Mouse (Mus musculus) urinary bladder, postnatal 10 days (tissue): ENCODE results near the gene Dtl.

ENCODE experiments used
- DNase-seq: peaks from one replicate; pipeline ENCODE4 v3.0.0; 2022; ENCODE audit warnings: low spot score

Gene Dtl

DNA sequence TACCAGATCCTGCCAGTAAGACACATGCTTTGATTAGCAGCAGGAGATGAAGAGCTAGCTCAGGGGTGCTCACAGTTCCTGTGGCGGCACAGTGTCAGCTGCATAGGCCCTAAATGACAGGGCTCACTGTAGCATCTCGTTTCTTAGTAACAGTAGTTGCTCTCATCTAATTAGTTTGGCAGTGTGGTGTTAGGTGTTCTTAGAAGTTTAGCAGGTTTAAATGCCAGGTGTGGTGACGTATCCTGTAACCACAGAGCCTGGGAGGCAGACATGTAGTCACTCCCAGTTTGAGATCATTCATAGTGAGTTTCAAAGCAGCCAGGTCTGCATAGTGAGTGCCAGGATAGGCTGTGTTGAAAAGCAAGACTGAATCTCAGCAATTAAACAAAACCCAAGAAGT is 4.2 kb upstream of the Dtl start:
- no peak for DNase-seq

DNA sequence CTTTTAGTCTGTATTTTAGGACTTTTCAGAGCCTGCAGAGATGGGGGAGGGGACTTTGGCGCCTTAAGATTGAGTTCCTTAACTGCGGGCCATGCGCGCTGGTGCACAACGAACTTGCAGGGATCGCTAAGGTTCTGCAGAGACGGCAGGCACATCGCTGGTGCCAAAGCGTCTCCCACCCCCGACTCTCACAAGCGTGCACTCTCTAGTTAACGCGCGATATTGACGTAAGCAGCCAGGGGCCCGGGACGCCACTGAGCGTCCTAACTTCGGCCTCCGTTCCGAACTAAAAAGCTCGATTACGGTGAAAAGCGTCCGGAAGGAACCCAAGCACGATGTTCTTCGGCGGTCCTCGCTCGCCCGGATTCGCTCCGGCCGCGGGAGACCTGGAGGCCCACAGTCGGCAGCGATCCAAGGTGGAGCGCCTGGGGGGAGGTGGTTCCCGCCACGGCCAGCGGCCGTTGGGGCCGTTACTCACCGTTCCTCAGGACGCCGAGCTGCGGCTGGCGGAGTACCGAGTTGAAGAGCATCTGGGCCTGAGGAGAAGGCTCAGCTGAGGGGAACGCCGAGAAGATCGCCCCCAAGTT is 380 bp downstream of the Dtl start:
- no peak for DNase-seq

DNA sequence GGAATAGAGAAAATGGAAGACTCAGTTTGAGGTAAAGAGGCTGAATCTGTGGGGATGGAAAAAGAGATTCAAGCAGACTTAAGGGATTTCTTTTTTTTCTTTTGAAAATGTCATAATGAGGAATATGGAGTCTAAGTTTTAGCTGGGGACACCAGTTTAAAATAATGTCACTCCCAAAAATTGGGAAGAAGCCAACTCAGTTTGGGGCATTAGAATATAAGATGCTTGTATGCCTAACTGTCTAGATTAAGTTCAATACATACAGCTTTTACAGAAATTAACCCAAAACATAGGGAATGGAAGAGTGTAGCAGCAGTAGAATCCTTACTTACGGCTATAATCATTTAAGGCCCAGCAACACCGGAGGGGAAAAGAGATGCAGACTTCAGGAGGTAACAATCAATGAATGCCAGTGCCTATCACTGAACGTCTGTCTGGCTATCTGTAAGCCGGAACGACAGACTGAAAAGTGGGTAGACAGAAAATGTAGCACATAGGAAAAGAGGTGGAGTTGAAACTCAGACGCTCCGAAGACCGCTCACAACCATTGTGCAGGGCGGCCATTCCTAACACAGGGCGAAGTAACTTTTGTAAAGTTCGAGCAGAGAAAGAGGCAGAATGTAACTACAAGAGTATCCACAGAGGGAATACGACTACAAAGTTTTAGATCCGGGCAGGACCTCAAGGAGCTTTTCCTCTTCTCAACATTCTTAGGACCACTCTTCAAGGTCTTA is 1.3 kb downstream of the Dtl start:
- no peak for DNase-seq

DNA sequence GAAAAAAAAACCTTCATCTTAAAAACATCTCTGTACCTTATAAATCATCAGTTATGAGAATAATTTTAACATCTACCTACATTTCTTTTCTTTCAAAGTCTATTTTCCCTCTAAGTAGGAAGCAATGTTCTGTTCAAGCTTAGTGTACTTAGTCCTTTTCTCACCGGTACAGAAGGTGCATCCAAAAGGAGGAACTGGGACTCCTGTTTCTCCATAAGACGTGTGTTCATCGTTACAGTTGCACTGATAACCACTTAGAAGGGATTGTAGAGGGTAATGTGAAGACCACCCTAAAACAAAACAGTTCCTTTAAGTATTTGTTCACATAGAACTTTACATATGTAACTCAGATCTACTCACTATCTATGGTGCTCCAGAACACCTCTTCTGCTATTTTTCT is 4.9 kb downstream of the Dtl start:
- no peak for DNase-seq

DNA sequence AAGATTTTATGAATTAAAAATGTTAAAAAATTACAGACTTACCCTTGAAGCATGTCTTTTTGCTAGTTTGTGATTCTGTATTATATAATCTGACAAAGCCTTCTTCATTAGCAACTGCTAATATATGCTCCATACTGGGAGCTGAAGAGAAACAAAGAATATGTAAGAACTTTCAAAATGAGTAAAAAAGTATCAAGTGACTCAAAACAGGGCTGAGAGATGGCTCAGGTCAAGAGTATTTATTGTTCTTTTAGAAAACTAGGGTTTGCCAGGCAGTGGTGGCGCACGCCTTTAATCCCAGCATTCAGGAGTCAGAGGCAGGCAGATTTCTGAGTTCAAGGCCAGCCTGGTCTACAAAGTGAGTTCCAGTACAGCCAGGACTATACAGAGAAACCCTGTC is 5.7 kb downstream of the Dtl start:
- no peak for DNase-seq

DNA sequence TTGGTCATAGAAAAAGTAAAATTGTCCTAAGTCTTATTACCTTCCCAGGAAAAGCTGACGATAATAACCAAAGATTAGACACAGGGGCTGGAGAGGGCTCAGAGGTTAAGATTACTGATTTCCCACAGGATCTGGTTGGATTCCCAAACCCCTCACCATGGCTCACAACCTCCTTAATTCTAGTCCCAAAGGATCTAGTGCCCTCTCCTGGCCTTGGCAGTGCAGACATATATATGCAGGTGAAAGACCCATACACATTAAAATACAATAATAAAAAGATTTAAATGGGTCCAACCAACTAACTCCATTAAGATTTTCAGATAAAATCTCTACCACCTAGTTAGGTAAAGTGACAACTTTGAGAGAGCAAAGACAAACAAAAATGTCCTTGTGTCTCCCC is 7.5 kb downstream of the Dtl start:
- DNase-seq, result no peak

DNA sequence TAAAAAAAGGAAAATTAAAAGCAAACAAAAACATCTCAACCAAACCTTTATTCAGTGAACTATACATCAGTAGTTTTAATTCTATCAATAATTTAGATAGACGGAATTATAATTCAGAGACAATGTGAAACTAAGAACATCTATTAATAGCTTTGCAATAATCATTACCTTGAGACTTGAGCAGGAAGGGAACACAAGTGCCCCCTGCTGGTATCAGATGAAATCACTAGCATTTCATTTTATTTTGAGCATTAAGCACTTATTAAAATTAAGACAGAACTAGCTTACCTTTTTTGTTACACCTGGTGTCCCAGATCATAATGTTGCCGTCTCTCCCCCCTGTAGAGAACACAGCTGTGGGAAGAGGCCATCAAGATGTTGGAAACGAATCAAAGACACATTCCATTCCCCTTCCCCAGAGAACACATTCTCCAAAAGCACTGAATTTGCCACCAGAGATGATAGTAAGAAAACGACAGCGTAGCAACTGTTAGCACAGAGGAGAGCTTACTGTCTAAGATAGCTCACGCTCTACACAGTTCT is 12.4 kb downstream of the Dtl start:
- no peak for DNase-seq

DNA sequence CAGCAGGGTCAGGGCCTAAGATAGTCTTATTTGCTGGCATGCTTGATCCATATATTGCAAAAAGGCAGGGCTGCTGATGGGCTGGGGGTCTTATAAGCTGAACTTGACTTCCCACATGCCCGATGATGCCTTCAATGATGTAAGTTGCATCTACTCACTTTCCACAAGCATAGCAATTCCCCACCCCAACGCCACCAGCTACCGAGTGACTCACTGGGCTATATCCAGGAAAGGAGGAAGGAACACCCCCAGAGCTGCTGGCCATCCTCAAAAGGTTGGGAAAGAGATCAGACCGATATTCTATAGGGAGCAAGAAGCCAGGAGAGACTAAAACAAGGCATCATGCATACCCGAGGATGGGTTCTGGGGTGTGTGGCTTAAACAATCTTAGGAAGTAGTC is 15.6 kb downstream of the Dtl start:
- DNase-seq, result no peak

DNA sequence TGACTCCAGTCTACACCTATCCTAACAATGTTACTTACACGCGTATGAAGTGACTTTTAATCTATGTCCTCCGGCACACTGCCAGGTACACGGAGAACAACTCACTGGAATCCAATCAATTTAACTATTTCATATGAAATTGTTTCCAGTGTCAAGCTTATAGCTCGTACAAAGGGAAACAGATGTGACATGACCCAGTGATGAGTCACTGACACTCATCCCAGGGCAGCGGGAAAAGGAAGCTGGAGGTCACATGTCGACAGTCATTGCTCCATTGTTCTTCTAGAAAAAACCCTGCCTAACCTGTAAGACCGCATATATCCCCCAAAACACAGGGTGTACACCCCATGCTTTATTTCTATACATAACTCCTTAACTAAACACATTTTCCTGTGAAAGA is 18.2 kb downstream of the Dtl start:
- no peak for DNase-seq

DNA sequence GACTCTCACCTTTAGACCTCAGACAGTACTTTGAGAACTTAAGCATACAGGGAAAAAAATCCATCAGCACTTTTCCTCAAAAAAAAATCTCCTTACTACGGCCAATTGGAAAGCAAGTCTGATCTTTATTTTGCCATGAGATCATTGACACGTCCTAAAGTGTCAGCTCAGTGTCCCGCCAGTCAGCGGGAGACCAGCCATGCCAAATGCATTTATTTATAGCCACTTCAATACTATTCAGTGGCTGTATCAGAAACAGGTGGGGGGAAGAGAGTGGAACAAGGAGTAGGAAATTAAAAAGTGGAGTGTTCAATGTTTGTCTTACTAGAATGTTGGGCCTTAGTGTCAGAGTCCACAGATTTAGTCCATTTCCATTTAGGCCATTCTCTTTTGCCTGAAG is 24.6 kb downstream of the Dtl start:
- DNase-seq, result no peak

DNA sequence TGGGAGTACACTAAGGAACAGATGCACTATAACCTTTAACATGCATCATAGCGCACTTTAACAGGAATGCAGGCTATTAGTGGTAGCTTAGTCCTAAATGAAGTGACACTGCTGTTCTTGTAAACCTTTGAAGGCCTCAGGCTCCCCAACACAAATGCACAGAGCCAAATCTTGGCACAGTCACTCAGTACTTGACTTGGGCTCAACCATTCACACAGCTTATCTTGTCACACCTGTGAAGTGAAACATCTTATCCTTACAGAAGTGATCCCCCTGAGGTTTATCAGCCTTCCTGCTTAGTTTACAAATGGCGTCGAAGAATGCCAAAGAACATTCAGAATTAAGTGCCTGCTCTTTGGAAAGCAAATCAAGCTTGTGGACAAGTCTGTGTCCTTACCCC is 31.6 kb downstream of the Dtl start:
- no peak for DNase-seq

DNA sequence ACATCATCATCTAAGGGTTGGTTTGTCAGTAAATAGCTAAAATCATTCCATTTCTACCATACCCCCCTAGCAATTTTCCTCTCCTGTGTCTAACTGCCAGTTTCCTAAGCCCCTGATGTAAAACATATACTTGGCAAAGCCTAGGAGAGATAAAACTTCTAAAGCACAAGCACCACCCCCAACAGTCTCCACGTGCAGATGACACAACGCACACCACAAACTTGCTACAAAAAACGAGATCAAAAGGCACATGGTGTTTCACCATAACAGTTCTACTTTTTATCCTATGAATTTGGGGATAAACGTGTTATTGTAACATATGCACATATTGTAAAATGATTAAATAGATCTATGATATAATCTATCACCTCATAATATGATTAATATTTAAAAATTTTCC is 33.7 kb downstream of the Dtl start:
- DNase-seq, result no peak

DNA sequence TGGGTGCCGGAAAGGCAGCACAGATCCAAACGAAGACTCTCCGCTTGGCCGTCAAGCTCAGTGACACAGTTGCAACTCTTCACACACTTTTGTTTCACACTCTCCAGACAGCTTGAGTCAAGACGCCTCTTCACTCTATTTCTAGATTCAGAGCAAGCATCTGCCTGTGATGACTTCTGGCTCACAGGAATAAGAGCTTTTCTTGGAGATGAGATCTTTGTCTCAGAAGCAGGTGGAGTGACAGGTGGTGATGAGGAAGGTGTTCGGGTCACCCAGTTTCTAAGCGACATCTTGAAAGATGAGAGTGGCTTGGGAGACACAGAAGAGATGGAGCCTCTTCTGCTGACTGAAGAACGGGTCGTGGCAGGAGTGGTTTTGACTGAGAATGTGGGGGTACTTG is 34.3 kb downstream of the Dtl start:
- DNase-seq, result no peak

DNA sequence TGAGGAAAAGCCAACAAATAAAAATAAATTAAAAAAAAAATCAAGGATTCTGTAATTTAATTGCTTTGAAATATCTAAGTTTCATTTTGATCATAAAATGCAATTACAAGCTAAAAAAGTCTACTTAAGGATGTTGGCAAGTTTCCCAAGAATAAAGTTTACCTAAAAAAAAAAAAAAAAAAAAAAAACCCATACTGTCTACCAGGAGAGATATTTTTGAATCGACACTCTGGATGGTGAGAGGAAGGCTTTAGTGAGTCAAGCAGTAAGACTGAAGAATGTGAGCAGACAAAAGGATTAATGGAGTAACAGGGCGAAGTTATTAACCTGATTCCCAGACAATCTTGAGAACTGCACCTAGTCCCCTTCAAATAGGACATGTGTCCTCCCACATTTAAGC is 35.0 kb downstream of the Dtl start:
- no peak for DNase-seq

DNA sequence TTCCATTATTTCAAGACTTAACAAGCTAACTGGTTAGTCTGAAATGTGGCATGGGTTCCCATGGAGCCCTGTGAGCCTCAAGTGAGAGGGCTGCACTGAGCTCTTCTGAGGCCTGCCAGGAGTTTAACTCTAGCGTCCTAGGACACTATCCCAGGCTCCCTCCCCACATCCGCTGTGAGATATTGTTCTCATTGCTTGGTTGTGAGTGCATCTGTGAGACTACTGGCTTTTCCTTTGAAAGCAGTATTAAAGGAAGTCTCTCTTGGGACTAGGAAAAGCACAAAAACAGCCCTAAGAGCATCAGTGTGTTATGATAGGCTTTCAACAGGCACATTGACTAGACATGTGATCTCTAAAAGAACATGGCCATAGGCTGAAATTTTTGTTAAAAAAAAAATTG is 40.4 kb downstream of the Dtl start:
- DNase-seq, result no peak

DNA sequence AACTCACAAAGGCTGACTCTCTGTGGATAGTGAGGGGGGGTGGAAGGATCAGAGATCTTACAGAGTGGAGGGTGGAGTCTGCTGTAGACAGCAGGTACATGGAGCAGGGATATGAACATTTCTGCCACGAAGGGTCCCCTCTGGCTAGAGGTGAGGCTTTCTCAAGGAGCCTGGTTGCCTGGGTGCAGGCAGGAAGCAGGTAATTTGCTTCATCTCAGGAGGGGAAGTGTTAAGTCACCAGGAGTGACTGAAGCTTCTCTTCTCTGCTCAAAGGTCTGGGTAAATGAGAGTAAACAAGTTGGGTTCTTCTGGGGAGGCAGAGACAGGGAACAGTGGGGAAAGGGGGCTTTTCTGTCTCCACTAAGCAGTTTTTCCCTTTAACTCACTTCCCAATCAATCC is 44.3 kb downstream of the Dtl start:
- no peak for DNase-seq

DNA sequence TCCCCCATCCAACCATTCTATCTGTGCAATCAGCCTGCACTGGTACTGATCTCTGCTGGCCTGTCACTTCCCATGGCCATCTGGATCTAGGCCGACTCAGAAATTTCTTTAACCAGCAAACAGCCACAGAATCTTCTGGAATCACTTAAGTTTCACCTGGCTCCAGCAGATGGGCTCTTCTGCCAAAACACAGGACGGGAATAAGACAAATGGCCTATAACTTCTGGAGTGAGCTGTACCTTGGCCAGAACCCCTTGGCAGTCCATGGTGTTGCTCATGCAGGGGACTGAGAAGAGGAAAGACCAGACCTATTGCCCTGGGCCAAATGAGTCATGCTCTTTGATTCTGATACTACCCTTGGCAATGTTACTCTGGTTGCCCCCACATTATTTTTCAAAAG is 45.9 kb downstream of the Dtl start:
- no peak for DNase-seq

DNA sequence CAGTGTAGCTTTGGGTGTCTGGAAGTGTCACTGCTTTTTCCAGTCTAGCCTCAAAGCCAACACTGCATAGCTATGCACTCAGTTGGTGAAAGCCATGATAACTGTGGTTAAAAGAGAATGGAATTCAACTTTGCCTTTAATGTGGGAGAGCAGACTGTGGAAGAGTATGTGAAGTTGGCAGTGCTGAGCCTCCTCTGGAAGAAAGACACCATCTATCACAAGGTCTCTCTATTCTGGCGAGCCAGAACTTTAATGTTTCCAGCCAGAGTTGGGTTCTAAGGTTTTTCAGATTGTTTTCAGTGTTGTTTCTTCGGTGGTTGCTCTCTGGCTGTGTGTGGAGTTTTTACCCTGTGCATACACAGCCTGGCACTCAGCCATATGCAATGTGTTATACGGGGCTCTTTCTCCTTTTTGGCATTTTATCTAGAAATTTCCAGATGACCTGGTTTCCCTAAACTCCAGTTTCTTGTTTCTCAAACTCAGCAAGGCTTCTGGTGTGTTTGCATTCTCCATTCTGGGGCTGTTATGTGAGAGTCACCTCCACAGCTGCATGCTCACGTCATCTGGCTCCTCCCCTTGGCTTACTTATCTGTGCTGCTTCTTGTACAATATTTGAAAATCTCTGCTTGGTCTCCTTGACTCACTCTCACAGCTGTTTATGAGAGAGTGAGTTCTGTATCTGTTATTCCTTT is 47.3 kb downstream of the Dtl start:
- DNase-seq, result no peak

DNA sequence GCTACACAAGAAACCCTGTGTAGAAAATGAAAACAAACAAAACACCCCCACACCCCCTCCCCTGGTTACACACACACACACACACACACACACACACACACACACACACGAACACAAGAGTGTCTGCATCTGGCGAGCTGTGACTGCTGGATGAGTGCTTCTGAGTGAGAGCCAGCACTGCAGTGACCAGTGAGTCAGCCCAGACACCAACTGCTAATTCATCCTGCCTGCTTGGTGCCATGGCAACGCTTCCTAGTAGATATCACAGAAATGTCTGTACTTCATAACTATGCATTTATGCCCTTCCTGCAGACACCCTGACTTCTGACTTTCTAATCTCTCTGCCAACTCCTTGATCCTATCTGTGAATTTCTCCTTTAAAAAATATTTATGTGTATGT is 48.3 kb downstream of the Dtl start:
- DNase-seq, result no peak

DNA sequence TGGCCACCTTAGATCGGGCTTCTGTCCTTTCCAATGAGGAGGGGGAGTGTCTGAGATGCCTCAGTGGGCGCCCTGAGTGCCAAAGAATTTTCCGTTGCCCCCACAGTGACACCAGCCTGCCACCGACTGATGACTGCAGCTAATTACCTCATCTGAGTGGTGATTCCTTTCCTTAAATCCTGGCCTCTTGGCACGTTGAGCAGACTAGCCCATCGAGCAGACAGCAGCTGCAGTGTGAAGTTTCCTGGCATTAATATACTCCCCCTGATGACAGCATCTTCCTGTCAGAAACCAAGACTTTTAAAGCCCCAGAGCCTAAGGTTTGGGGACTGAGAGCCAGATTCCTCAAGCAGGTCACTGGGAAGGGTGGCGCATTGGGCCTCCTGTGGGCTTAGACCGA is 53.9 kb downstream of the Dtl start:
- no peak for DNase-seq

DNA sequence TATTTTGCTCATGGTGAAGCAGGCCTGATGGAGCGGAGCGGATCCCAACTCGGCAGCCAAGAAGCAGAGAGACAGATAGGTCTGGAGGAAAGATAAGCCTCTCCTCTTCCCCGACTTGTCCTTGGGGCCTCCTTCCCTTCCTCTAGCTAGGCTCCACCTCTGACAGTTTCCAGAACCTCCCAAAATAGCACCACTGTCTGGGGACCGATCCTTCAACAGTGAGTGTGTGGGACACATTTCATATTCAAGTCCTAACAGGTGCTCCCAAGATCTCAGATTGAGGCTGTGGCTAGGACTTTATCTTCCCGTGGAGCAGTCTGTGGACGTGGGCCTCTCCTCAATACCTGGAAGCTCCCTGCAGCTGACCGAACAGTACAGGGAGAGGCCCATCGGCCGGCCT is 54.7 kb downstream of the Dtl start:
- no peak for DNase-seq

DNA sequence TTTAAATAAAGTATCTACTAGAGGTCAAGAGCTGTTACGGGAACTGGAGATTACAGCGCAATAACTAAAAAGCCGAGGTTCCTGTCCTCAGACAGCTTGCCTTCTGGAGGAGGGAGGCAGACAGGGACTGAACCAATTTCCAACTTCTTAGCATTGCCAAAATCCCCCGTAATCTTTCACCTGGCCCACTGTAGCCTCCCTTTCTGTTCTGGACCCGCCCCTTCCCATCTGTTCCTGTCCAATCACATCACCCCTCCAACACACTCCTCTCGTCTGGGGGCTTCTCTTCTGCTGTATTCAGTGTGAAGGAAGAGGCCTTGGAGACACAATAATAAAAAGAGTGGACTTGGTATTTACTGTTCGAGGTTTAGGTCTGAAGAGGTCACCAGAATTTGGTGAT is 55.1 kb downstream of the Dtl start:
- DNase-seq, result no peak

DNA sequence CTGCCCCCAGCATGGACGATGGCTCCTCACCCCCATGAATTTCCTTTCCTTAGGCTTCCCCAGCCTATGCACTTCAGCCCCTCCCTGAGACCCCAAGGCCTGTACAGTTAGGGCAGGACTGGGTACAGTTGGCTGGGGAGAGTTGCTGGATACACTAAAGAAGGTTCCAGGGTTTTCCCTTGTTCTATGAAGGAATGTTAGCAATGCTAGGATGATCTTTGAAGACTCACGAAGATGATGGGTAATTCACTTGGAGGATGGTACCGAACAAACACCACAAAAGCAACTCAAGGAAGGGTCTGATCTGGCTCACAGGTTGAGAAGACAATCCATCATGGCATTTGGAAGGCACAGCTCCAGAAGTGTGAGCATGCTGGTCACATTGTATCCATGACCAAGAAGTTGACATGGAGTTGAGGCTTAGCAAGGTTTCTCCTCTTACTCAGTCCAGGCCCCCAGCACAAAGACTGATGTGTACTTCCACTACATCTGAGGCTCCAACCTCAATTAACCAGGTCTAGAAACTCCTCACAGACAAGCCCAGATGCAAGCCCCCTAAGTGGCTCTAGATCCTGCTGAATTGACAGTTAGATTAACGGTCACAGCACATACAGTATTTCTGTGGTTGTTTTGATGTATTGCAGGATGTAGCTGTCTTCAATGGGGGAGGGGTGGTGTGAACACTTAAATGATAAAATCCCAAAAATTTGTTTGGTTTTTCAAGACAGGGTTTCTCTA is 55.8 kb downstream of the Dtl start:
- DNase-seq, result no peak
